Mouse (Mus musculus): ENCODE data around the gene Zfp654.

GRCm38 (mm10) chr16:64757666-64758400 is 93.6 kb downstream of the Zfp654 start:
- no peak for TF ChIP-seq CTCF (conservative IDR thresholded peaks at IDR 0.05 in 1 of 2, IDR thresholded peaks at IDR 0.05 in 1 of 2; ENCODE audit: low read depth in 2 of 2, low read length in 2 of 2)
- TF ChIP-seq TCF12 (IDR thresholded peaks at IDR 0.05; ENCODE audit: low read depth, low read length), result no peak
- TF ChIP-seq POLR2AphosphoS2 (IDR thresholded peaks at IDR 0.05; ENCODE audit: low read depth, low read length), result no peak
